Mouse (Mus musculus) thymus, postnatal 10 days (tissue): ENCODE measurements around the gene Lrmda.

Experiments used
- DNase-seq, 2 experiments: peaks; one replicate each; pipeline ENCODE4 v3.0.0; 2021; ENCODE audit warnings: low spot score in 2 of 2

Lrmda gene

DNA sequence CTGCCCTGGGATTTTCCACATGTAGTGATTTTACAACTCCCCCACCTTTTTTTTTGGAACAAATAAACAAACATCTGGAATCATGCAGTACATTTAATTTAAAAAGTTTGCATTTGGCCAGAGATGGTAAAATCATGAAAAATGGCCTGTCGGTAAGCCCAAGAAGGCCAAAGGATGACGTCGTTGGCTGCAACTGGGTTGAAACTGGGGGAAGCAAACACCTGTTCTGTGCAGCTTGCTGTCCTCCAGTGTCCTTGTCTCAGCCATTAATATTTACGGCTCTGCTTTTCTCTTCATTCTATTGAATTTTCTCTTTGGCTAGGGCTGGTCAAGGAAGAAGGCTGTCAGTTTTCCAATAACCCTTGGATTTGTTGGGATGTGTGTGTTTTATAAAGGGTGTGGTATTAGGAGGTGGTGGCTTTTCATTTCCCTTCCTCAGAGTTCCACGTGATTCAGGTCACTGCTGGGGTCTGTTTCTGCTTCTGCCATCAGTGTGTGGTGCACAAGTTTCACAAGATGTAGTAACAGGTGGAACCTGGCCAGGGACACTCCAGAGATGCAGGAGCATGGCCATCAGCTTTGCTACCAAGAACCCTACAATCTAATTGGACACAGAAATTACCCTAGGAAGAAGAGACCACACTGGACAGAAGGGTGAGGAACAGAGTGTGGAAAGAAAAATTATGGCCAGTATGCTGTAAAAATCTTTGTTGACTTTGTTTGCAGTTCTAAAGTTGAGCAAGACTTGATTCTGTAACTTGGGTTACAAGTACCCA, 827.7 kb downstream of the Lrmda start:
- DNase-seq: no peak

DNA sequence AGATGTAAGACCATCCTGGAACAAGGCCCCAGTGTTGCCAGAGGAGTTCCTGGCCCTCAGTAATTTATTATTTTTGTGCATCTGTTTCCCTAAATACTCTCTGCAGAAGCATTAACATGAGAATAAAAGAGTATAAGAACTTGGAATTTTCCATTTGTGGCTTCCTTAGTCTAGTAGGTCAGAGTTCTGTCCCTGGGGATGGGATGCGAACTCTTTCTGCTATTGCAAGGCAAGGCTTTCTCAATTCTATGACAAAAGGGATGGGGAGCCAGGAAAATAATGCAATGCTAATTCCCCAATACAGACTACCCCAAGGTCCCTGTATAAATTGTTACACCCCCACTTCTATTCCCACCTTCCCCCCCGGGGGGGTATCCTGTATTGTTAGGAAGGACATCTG, 829.6 kb downstream of the Lrmda start:
- no peak for DNase-seq

DNA sequence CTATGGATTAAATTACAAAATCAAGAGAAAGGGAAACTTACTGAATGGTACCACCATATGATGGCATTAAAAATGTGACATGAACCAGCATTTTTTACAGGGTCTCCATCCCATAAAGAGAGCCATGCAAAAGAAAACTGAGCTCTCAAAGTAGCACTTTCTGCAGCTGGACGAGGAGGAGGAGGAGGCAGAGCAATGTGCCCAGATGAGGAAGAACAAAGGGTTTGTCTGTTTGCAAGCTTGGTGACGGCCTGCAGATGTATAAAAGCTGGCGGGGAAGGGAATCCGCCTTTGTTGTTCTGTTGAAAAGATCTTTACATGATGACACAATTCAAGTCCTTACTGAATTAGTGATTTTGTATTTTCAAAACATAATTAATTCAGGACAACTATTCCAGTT, 841.1 kb downstream of the Lrmda start:
- DNase-seq: no peak

DNA sequence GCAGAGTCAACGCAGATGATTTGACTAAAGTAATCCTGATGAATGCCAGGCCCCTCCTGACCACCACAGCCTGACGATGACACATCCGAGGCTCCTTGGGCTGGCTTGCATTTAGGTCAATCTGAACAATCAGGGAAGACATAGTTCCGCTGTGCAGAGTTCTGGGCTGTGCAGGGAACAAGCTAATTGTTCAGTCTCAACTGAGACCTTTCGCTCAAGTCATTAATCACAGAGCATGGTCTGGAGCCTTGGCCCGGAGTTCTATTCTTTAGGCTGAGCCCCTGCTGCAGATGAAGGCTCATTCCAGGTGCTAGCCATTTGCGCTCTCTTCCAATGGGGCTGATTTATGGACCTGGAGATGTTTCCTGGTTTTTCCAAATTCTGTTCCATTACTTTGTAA, 844.6 kb downstream of the Lrmda start:
- no peak for DNase-seq

DNA sequence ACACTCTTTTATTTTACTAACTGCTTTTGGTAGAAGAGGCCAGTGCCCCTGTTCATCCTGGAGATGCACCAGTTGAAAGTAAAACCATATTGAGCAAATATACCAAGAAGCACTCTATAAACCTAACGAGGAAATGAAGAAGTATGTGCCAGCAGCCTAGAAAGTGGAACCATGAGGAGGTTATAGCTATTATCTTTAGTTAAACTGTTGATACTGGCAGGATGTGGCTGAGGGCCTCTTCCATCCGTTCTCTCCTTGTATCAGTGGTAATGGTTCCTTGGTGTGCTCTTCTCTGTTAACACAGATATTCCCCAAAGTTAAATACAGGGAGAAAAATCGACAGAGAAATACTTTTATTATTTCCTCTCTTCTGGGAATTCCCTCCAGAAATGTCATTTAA, 855.1 kb downstream of the Lrmda start:
- no peak for DNase-seq

DNA sequence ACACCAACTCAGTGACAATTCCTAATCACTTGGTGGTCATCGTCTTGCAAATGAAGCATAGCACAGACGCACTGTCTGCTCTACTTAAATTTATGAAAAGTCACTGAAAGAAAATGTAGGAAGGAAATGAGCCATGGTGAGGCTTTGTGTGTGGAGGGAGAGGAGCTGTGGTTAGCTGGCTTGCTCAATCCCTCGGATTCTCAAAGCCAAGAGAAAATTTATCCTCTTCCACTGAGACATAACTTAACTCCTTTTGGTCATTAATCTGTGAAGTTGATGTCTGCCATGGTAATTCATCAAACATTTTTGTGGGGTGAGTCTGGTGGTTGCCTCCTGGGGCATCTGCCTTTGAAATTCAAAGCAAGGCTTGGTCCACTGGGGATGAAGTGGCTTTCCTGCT, 867.7 kb downstream of the Lrmda start:
- DNase-seq: no peak

DNA sequence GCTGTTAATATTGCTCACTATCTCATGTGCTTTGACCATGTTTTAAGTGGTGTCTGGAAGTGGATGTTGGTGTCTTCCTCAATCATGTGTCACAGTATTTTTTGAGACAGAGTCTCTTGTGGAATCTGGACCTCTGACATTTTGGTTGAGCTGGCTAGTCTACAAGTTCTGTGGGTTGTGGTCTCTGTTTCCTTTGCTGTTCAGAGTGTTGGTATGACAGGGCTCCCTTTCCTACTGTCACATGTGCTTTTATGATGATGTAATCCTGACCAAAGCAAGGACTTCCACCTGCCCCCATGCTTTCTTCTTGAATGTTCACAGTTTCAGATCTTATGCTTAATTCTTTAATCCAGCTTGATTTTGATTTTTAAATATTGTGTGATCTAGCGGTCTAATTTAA, 879.8 kb downstream of the Lrmda start:
- no peak for DNase-seq

DNA sequence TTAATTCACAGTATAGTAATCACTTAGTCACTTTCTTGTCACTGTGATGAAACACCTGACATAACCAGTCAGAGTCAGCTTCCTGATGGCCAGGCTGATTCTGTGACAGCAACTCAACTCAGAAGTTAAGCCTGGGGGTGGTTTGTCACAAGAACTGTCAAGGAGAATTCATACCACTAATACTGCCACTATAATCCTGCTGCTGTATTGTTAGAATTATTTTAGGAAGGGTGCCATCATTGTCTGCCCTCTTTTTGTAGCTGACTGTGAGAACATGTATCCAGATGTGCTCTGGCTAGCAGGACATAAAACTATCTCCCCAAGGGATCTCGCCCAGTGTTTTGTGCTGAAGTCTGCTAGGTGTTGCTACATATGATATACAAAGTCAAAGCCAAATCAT, 882.6 kb downstream of the Lrmda start:
- DNase-seq: no peak

DNA sequence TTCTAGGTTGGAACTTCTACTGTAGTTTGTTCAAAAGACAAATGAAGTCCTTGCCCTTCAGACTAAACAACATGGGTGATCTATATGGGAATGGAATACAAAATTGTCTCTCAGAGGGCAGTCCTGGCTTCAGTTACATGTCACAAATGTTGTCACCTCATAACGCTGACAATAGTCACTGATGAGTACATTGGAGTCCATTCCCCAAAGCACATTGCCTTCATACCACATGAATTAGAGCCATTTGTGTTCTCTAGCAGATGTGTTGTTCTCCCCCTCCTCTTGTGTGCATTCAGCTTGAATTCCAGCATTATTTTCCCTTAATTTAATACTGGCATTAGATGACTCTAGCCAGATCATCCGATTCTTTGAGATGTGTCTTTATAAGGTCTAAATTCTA, 883.4 kb downstream of the Lrmda start:
- no peak for DNase-seq

DNA sequence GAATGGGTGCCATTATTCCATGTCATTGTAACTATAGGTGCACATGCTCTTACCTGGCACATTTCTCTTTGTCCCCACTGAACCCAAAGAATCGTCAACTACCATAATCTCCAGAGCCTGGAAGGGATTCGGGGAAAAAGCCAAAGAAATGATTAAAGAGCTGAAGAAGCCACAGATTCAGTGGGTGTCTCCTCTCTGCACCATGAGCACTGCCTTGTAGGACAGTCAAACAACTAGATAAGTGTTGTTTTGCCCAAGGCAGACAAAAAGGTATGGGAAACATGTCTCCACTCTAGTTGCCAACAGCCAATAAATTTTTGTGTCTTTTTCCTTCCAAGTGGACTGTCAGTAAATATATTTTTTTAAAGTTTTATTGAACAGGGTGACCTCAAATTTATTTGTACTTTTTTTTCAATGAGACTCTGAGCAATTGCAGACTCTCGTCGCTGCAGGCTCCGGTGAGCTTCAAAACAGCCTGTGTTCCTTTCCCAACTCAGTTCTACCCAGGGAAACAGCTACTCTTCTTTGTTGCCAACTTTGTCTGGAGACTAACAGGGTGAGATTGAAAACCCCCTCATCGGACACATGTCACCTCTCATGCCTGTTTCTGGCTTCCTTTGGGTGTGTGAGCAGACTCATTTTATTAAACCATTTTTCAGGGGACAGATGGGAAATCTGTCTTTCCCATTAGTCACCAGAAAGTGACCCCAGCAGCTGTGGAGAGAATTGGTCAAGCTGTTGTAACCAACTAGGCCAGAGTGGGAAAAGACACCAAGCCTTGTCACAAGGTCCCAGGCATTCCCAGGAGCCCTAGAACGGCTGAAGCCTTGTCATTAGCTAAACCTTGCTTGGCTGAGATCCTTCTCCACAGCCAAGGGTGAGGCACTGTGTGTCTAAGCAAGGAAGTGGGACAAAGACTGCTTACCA, 886.5 kb downstream of the Lrmda start:
- no peak for DNase-seq

DNA sequence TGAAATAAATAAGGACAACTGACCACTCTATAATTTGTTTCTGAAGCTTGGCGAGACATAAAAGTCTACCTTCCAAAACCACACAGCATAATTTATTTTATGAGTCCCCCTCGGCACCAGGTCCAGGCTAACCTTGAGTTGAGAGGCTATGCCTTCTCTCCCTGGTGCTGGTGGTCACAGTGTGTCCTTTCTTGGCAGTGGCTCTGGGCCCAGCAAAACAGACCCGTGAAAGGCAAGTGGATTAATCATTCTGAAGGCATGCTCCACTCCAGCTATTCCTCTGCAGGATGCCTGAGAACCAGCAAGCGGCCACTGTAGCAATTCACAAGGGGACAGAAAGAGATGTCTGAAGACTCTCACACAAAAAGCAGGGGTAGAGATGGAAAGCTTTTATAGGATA, 887.2 kb downstream of the Lrmda start:
- DNase-seq: no peak

DNA sequence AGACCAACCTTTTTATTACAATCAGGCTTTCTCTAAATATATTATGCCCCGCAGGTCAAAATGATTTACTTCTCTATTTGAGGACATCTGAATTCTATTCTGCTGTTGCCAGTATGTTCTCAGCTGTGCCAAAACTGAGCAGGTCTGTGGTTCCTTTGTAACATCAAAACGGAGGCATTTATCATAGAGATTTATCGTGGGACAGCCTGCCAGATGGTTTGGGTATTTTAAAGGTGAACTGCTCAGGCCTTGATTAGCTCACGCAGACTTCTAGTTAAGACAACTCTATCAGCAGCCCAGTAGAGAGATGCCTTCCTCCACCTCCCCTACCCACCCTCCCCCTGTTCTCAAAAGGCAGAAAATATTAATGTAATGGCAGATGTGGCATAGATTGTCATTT, 887.7 kb downstream of the Lrmda start:
- DNase-seq: no peak

DNA sequence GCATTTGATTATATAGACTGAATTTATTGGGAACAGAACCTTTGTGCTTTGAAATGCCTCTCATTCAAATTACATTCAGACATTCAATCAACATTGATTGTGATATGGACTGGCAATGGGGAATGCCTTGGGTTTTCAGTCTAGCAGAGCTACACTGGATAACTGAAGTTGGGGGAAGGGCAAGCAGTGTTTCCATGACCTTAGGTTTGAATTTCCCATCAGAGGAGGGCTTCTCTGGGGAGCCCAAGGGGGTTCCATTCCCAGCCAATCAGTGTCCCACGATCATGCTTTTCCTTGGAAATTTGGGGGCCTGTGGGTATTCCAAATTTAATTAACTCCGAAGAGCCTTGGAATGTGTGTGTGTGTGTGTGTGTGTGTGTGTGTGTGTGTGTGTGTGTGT, 888.5 kb downstream of the Lrmda start:
- DNase-seq: no peak

DNA sequence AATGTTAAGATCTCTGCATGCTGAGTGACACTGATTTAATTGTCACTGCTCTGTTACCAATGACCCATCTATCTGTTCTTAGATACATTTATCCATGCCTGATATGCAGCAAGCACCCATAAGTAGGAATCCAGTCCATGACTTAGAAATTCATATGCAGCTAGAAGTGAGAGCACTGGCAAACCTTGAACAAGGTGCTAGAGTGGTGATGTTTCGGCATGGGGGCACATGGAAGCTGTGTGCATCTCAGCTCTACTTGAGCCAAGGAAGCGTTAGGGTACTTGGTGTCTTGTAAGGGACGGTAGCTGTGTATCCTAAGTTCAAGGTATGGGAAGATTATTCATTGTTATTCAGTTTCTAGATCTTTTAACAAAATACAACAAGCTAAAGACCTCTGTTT, 896.0 kb downstream of the Lrmda start:
- DNase-seq: no peak

DNA sequence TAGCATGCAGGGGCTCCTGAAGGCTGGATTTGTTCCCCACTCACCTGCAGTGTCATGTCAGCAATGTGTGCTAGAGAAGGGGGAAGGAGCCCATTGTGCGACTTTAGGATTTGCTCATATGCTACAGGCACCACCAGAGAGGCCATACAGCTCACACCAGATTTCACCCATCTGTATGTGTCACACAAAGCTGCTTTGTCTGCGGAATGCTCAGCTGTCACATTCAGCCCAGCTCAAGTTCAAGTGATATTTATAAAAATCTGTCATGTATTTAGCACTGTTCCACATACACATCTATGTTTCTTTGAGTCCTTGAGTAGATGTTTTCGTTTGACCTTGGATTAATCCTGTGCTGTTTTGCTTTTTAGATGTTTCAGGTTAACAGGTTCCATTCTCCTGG, 899.0 kb downstream of the Lrmda start:
- DNase-seq: no peak

DNA sequence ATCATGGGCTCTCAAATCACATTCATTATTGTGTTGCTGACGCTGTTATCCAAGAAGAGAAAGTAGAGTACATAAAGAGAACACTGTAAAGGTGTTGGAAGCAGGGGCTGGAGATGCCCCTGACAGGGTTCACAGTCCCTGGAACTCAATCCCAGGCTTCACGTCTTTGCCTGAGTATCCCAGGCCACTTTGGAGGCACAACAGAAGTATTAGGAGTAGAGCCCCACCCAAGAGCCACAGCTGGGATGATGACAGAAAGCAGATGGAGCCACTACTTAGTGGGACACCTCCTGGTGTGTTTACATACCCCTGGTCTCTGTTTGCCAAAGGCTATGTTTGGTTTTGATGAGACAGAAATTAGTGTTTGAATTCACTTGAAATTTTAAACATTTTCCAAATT, 899.4 kb downstream of the Lrmda start:
- DNase-seq: no peak

DNA sequence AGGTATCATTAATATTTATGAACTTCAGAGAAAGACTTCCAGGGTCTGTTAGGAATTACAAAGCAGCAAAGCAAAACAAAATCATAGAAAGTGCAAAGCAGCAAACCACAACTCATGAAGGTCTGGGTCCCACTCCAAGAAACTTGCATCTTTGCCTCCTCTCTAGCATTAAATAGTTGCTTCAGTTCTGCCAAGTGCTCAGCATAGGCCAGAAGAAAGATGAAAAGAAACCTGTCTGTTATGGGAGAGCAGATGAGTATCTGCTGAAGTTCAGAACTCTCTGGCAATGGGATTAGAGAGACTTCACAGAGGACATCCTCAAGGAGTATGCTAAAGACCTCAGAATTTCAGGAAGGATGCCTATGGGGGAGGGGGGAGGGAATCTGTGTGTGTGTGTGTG, 901.6 kb downstream of the Lrmda start:
- no peak for DNase-seq

DNA sequence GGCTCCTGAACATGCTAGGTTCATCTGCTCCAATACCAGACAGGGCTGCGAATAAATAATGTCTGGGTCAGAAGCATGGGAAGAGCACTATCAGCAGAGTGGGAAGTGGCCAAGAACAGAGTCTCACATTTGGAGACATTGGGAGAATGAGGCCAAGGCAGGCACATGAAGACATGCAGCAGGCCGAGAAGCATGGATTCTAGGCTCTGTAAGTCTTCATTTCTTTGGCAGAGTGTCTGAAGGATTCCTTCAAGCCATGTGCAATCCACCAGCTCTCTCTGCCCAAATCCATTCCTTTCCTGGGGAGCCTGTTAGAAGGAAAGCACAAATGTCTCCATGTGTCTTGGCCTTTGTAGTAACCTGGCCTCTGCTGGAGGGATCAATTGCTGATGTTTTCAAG, 902.3 kb downstream of the Lrmda start:
- DNase-seq: no peak

DNA sequence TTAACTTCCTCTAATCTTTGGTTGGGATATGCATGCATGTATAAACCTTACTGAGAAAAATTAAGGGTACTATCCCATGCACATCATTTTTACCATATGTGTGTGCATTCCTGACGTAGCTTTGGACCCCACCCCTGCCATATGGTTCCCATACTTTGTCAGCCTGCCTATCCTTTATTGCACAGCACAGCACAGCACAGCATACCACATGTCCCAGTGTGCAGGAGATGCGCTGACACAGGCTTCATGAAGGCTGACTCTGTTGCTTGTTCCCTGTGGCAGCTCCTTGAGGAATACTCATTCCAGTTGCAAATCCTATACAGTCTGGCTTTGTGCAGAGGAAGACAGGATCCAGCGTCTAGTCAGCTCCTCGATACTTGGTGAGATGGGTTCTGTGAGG, 903.1 kb downstream of the Lrmda start:
- no peak for DNase-seq

DNA sequence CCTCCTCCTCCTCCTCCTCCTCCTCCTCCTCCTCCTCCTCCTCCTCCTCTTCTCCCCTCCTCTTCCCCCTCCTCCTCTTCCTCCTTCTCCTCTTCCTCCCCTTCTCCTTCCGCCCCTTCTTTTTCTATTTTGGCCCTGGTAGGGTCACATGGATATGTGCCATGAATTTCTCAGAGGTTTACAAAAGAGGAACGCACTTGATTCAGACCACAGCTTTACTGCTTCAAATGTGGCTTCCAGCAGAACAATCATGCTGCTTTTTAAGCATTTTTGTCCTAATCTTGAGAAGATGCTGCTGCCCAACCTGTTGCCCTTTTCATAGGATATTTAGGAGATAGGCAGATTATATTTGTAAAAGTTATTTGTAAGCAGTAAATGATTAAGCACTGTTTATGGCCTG, 903.7 kb downstream of the Lrmda start:
- no peak for DNase-seq

DNA sequence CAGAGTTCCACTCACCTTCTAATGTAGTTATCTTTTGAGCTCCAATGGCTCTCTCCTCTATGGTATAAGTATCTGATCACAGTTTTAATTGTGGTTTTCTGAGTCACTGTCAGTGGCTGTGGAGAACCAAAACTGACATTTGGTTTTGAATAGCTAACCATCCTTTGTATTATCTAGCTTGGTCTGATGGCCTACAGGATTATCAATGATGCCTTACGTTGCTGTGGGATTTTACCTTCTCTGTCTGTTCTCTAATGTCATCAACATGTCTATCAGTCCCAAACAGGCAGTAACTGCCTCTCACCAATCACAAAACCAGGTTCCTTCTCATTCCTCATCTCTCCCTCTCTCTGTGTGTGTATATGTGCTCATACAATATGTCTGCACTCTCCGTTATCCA, 908.8 kb downstream of the Lrmda start:
- no peak for DNase-seq

DNA sequence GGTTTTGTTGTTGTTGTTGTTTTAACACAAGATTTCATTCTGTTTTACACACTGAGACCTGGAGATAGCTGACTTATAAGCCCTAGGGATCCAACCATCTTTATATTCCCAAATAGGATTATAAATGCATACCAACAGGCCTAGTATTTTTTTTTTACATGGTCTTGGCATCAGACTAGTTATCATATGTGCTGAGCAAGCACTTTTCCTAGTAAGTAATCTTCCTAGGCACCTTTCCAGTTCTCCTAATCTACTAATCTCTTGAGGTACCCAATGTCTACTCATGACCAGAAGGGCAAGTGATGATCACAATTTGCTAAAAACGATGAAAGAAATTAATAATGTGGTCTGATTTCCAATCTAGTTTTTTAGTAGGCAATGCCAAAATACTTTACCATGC, 909.2 kb downstream of the Lrmda start:
- no peak for DNase-seq

DNA sequence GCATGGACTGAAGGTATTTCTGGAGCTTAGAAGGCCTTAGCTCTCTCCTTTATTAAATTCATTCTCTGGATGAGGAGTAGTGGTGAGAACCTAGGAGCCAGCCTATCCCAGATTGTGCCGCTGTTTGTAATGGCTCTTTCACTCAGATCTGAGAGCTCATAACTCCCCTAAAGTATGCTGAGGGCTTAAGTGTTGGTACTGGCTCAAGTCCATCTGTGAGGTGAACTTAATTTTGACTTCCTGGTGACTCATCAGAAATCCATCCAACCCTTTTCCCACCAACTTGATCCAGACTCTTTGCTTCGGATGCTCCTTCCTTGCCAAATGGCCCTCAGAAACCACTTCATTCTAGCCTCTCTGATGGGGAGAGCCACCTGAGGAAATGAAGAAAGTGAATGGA, 910.1 kb downstream of the Lrmda start:
- DNase-seq: no peak
